Mouse (Mus musculus) gastrocnemius, postnatal 25 days (tissue): ENCODE data around the gene Rplp2. TPM values are rescaled to one million over a fixed set of nuclear protein-coding genes. Genes with fewer than 3 reads are reported as not detected.

Experiments
- DNase-seq: peaks from one replicate; pipeline ENCODE4 v3.0.0; 2022
- total RNA-seq, 2 experiments: library from RNA; stranded (reverse); gene quantifications; 1 replicate in 1 of 2; 2 replicates in 1 of 2; pipeline ENCODE4 v1.2.3; 2021

Rplp2 gene
- total RNA-seq, 2 experiments from 2014 or later, result 531 to 541 TPM

- DNase-seq, result no peak
Observed at GRCm38 (mm10) chr7:141483114-141483653, 36.0 kb downstream of the Rplp2 start.

DNA sequence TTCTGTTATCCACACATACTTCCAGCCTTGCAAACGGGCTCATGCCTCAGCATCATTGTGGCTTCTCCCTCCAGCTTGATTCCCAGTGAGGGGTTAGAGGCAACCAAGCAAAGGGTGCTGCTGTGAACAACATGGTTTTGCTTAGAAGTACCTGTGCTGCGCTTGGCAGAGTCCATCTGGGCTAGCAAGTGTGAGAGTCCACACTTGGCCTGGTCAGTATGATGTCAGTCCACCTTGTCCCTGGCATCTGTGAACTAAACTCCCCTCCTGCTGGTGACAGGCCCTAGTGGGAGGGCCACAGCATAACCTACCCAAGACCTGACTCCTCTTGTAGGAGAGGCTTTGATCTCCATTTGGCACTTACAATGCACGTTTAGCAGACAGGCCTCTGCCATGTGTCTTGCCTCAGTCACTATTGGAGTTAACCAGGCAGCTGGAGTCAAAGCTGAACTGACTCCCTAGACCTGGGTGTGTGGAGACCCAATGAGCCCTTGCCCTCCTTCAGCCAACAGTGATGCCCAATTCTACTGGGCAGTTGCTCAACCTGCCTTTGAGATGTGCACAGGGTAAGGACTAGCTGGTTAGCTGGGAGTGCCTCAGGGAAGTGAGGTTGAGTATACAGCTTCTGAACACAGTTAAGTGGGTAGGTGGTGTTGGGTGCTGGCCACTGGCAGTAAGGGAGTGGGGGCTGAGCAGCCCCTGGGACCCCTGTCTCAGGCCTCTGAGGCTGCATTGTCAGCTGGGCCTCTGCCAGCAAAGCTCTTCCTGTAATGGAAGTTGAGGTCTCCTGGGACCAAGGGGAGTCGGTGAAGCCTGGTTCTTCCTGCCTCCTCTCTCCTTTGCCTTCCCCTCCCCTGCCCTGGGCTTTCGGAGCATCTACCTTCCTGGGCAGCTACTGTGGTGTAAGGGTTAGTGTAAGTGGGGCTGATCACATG lies 37.3 kb downstream of the Rplp2 start:
- no peak for DNase-seq

DNA sequence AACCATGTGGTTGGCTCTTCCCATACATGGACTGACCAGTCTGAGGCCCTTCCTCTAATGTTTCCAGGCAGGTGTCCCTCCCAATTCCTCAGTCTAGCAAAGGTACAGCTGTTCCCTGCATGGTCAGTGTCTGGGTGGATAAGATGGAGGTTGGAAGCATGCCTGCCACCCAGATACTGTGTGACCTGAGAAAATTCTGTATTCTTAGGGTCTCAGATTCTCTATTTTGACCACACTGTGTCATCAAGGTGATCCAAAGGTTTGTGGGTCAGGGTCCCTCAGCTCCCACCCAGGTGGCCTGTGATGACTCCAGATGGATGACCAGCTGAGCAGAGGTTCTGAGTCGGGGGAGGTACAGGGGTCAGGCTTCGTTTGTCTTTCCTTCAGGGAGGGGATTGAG lies 38.0 kb downstream of the Rplp2 start:
- DNase-seq, result no peak

- no peak for DNase-seq
Observed at GRCm38 (mm10) chr7:141485606-141486005, 38.4 kb downstream of the Rplp2 start.

DNA sequence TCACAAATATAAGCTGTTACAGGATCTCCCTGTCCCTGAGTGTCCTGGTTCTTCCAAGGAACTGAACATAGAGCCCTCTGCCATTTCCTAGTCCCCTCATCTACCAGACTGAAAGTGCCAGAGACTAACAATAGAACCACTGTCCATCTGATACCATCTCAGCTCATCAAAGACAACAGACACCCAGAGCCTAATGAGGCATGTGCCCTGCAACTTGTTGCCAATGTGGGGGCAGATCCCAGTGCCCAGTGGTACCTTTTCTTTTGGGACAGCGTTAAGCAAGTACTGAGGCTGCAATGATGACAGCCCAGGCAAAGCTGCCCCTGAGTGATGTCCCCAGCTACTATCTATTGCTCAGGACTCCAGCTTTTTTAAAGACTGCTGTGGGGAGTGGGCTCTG lies 39.1 kb downstream of the Rplp2 start:
- no peak for DNase-seq

GRCm38 (mm10) chr7:141487141-141487540 lies 40.0 kb downstream of the Rplp2 start:
- no peak for DNase-seq

DNA sequence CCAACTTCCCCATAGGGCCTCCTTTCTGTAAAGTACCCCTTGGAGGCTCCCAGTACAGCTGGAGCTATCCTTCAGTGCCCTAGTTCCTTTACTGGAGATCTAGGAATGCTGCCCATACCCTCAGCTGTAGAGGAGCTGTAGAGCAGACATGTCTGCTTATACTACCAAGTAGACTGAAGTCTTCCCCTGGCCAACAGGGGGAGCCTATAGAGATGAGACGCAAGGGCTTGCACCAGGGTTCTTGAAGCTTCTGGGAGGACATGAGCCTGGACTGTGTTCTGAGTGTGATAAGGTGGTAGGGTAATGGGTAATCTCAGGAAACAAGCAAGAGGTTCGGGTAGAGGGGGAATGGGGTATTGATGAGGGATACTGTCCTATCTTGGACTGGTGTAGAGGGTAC lies 44.0 kb downstream of the Rplp2 start:
- DNase-seq, result no peak

DNA sequence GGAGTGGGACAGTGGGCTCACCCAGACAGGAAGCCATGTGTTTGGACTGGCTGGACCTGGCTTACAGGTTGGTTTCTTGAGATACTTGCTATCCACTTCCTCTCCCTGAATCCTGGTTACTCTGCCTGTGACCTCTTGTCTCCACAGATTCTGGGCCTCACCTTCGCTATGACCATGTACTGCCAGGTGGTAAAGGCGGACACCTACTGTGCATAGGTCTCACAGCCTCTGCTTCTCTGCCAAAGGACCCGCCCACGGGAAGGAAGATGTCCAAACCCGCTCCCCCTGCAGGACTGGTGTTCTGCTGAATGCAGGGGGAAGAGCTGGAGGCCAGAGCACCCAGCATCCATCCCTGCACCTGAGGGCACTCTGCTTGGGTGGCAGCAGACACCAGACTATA lies 45.6 kb downstream of the Rplp2 start:
- no peak for DNase-seq

DNA sequence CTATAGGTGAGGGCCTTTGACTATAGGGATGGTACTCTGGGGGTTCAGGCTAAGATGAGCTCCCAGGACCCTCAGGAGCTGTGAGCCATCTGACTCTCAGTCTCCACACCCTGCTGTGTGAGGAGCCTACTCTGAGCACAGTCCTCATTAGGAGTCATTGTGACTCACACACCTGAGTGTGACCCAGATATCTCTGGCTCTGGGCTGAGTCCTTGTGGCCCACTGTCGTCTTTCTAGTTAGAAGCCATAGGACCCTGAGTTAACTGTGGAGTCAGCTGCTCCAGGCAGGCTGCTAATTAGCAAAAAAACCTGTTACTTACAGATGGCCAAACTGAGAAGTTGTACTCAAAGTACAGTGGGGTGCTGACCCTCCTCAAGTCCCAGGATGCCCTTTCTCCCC lies 46.6 kb downstream of the Rplp2 start:
- DNase-seq, result no peak

DNA sequence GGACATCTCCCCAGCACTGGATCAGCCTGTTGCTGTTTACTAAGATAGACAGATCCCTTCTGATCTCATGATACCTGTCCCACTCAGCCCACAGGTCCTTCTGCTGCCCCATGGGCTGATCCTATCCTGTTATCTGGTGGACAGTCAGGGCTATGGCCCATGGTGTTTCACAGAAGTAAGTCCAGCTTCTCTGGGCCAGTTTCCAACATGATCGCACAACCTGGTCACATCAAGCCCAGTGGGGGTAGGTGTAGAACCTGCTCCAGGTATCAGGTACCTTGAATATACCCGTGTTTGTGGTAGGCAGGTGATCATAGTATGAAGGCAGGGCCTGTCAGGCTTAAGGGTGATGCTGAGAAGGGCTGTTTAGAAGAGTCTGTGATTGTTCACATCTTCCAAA lies 48.2 kb downstream of the Rplp2 start:
- no peak for DNase-seq

DNA sequence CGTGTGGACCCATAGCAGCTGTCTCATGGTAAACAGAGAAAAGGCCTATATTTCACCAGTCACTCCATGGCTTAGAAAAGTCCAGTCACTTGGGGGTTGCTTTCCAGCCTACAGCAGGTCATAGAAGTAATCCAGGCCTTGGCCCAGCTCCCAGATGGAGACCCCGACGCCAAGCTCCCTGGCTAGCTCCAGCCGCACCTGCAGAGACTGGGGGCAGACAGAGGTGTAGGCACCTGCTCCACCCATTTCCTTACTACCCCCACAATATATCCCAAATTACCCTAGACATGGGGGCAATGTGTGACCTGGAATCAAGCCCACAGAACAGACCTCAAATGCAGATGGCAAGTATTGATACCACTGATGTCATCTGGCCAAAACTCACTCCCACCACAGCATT lies 48.8 kb downstream of the Rplp2 start:
- no peak for DNase-seq

DNA sequence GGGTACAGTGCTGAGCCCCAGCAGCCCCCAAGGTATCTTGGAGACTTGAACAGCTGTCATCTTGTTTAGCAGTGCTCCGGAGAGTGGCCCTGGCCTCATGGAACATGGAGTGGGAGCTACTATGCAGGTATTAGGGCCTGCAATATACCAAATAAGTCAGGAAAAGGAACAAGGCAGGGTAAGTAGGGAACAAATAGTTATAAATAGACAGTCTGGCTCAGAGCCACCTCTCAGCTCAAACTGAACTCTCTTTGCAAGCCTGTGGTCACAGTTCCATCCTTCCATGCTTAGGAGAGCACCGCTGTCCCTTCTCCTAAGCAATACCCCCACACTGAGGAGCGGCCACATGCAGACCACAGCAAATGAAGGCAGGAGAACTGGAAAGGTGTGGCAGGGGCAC lies 50.4 kb downstream of the Rplp2 start:
- DNase-seq, result no peak

Other genes with a start within 250 kb of the Rplp2 start
- gene Lmntd2, start 233.3 kb upstream of the Rplp2 start, total RNA-seq, result not detected
- gene Rassf7, start 231.5 kb upstream of the Rplp2 start, total RNA-seq, result 1 to 10 TPM in 1 of 2 experiments, under 1 TPM in 1; 0.38 to 1.1 TPM
- 10 to 100 TPM; 17.3 to 21.4 TPM for gene Phrf1, start 218.6 kb upstream of the Rplp2 start, total RNA-seq
- gene Irf7, start 180.9 kb upstream of the Rplp2 start, total RNA-seq, result 1 to 10 TPM; 1.1 to 1.2 TPM
- under 1 TPM; 0.16 to 0.28 TPM for gene Cdhr5, start 170.6 kb upstream of the Rplp2 start, total RNA-seq
- under 1 TPM in 1 of 2 experiments, not detected in 1; 0.56 TPM for gene Sct, start 168.2 kb upstream of the Rplp2 start, total RNA-seq
- gene Drd4, start 155.4 kb upstream of the Rplp2 start, total RNA-seq, result under 1 TPM in 1 of 2 experiments, not detected in 1; 0.23 TPM
- 10 to 100 TPM; 11.2 to 11.7 TPM for gene Deaf1, start 119.7 kb upstream of the Rplp2 start, total RNA-seq
- 10 to 100 TPM; 11.0 to 11.5 TPM for gene Tmem80, start 119.6 kb upstream of the Rplp2 start, total RNA-seq
- 1 to 10 TPM; 1.5 to 2.1 TPM for gene Eps8l2, start 108.5 kb upstream of the Rplp2 start, total RNA-seq
- gene Taldo1, start 55.2 kb upstream of the Rplp2 start, total RNA-seq, result 10 to 100 TPM; 78.9 to 91.3 TPM
- 1 to 10 TPM; 5.2 to 6.7 TPM for gene Gatd1, start 33.2 kb upstream of the Rplp2 start, total RNA-seq
- under 1 TPM; 0.38 to 0.75 TPM for gene Cend1, start 17.9 kb upstream of the Rplp2 start, total RNA-seq
- 10 to 100 TPM; 17.1 to 32.9 TPM for gene Slc25a22, start 9.5 kb upstream of the Rplp2 start, total RNA-seq
- under 1 TPM; 0.18 to 0.75 TPM for gene Pidd1, start 3.3 kb upstream of the Rplp2 start, total RNA-seq
- 100 to 1,000 TPM; 265 to 357 TPM for gene Pnpla2, start 7.8 kb downstream of the Rplp2 start, total RNA-seq
- gene Cracr2b, start 13.7 kb downstream of the Rplp2 start, total RNA-seq, result 1 to 10 TPM; 3.9 to 7.0 TPM
- 10 to 100 TPM; 67.7 to 87.4 TPM for gene Cd151, start 20.0 kb downstream of the Rplp2 start, total RNA-seq
- 10 to 100 TPM; 55.2 to 56.0 TPM for gene Polr2l, start 27.8 kb downstream of the Rplp2 start, total RNA-seq
- 10 to 100 TPM in 1 of 2 experiments, 1 to 10 TPM in 1; 5.6 to 16.5 TPM for gene Tspan4, start 27.9 kb downstream of the Rplp2 start, total RNA-seq
- gene Chid1, start 92.5 kb downstream of the Rplp2 start, total RNA-seq, result 10 to 100 TPM; 14.5 to 18.4 TPM
- gene Ap2a2, start 114.8 kb downstream of the Rplp2 start, total RNA-seq, result 10 to 100 TPM; 42.9 to 45.5 TPM
- not detected for gene Muc6, start 207.9 kb downstream of the Rplp2 start, total RNA-seq
- under 1 TPM in 1 of 2 experiments, not detected in 1; 0.10 TPM for gene Muc2, start 243.0 kb downstream of the Rplp2 start, total RNA-seq